Mouse (Mus musculus) cerebellum, adult 2 months (tissue): ENCODE results near the gene Atp13a4.

Source experiments
- CTCF ChIP-seq: fragments of 200-500 bp; IDR thresholded peaks from 2 replicates; pipeline ENCODE4 v1.5.1; 2011; ENCODE audit warnings: low read depth, mild to moderate bottlenecking, control low read depth, low read length, moderate library complexity, borderline replicate concordance; ENCODE audit not compliant: insufficient read depth
- POLR2A ChIP-seq: fragments of 200-500 bp; IDR thresholded peaks from 2 replicates; pipeline ENCODE4 v1.6.1; 2011; ENCODE audit warnings: low read length, control low read depth, borderline replicate concordance; ENCODE audit not compliant: insufficient read depth

- TF ChIP-seq CTCF (no peak), POLR2A (no peak)
Observed at GRCm38 (mm10) chr16:29441405-29441985, 103.2 kb downstream of the Atp13a4 start.
